Mouse (Mus musculus) small intestine, adult 2 months (tissue): ENCODE data around the gene Krt5.

Experiments
- CTCF ChIP-seq: fragments of 200-500 bp; IDR thresholded peaks from 2 replicates; pipeline ENCODE4 v1.5.1; 2012; ENCODE audit warnings: low read depth, mild to moderate bottlenecking, control low read depth, inconsistent platforms, low read length, moderate library complexity, mixed read lengths; ENCODE audit not compliant: insufficient replicate concordance, insufficient read length; ENCODE audit errors: extremely low read depth
- POLR2A ChIP-seq: fragments of 200-500 bp; IDR thresholded peaks from 2 replicates; pipeline ENCODE4 v1.6.1; 2012; ENCODE audit warnings: low read depth, mild to moderate bottlenecking, control low read depth, inconsistent platforms, low read length, moderate library complexity

DNA sequence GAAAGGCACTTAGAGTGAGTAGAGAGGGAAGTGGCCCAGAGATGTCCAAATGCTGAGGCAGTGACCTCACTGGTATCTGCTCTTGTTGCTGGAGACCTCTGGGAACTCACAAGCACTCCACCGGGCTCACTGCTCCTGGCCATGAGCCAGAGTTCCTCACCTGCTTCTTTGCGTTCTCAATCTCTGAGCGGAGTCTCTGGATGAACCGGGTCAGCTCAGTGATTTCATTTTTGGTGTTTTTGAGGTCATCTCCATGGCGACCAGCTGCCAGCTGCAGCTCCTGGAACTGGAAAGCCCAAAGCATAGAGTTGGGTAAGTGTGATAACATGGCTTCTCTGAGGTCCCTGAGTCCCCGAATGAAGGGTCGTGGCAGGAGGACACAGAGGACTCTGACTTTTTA lies 25.1 kb upstream of the Krt5 start:
- TF ChIP-seq CTCF (no peak), POLR2A (no peak)
